Mouse (Mus musculus) CD4-positive helper T cell, adult 2 months (primary cell): ENCODE measurements around the gene Camk2n2.
A peak's percentile ranks its signal among the peaks of the same experiment; 100 is the strongest.

Experiments used
- DNase-seq: peaks from one replicate; pipeline ENCODE4 v3.0.0-alpha.2; 2012; ENCODE audit warnings: low read depth, missing footprints, low spot score

The Camk2n2 gene

DNA sequence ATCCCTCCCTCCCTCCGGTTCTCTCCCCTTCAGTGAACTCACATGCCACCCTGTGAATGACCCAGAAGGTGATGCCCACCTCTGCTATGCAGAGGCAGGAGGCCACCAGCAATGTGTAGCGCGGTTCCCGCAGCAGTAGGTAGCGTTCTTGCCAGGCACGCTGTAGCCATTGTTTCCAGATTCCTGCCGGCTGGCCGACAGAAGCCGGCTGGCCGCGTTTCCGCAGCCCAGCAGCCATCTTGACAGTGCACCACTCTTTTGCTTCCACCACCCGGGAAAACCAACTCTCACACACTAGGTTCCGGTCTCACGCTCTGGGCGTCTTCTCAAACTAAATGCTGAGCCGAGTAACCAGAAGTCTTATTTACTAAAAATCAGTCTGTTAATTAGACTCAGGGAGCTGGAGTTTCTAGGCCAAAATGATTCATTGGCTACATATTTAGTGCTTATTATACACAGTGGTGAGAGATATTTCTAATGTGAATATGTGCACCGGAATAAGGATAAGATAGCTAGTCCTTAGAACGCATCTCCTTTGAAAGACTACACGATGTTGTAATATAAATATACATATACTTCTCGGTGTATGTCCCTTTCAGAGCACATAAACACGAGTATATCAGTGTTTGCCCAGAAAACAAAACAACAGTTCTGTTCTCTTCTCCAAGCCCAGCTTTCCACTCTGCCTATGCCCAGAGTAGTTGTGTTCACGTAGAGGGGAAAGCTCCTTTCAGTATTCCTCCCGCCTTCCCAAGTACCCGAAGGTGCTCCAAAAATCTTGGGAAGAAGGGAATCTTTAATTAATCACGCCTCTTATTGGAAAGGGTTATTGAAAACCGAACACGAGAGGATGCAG, 10.4 kb downstream of the Camk2n2 start:
- DNase-seq = peak; percentile 89

DNA sequence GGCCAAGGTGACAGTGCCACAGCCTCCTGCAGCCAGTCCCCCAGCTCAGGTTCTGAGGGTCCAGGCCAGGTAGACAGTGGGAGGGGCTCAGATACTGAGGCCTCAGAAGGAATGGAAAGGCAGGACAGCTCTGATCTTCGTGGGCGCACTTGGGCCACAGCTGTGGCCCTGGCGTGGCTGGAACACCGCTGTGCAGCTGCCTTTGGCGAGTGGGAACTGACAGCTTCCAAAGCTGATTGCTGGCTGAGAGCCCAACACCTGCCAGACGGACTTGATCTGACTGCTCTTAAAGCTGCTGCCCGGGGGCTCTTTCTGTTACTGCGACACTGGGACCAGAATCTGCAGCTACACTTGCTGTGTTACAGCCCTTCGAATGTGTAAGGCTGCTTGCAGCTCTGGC, 16.4 kb downstream of the Camk2n2 start:
- no peak for DNase-seq

DNA sequence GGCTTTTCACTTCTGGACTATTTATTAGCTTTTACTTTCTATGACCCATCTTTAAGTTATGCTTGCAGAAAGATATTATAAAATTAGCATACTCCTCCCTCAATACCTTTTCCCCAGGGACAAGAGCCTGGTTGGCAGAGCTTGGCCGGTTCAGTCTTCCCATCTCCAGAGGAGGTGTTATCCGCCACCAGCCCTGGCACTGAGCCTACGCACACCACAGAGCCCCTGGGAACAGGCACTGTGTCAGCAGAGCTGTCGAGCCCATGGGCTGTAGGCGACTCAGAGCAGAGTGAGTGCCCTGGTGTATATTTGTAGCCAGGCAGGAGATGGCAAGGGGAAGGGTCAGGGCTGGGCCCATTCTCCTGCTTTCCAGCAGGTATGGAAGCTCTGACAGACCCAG, 20.6 kb downstream of the Camk2n2 start:
- no peak for DNase-seq

DNA sequence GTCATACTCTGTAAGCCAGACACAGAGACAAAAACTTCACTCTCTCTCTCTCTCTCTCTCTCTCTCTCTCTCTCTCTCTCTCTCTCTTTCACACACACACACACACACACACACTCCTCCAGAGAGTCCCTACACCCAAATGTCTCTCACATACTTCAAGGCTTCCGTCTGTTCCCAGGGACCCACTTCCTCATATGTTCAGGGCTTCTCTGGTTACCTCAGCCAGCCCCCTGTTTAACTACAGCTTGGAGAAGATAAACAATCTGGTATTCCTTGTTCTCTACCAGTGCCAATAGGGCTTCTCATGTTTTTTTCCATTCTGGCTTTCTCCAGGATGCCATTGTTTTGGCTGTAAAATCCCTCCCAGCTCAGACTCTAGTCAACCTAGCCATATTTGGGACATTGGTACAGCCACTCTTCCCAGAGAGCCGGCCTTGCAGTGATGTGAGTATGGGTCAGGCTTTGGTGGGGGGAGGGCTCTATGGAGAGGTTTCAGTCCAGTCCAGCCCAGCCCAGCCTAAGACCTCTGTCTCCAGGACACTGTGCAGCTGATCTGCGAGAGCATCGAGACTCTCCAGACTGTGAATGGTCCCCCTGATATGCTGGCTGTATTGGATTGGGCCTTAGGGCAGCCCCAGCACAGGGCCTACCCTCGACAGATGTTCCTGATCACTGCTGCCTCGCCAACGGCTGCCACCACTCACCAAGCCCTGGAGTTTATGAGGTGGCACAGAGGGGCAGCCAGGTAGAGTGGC, 24.2 kb downstream of the Camk2n2 start:
- DNase-seq = no peak

DNA sequence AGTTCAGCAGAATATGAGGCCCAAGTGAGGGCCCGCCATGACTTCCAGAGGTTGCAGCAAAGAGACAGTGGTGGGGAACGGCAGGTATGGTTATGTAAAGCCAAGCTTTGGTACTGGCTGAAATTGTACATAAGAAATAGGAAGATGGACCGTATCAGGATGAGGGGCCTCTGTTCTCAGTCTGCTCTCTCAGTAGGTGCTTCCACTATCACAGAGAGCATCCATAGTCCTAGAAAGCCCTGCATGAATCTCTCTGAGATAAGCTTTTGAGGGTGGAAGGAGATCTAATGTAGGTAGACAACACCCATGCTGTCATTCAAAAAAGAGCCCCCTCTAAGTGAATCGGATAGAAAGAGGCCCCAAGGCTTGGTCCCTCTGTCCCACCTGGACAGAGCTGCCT, 25.4 kb downstream of the Camk2n2 start:
- DNase-seq = no peak

DNA sequence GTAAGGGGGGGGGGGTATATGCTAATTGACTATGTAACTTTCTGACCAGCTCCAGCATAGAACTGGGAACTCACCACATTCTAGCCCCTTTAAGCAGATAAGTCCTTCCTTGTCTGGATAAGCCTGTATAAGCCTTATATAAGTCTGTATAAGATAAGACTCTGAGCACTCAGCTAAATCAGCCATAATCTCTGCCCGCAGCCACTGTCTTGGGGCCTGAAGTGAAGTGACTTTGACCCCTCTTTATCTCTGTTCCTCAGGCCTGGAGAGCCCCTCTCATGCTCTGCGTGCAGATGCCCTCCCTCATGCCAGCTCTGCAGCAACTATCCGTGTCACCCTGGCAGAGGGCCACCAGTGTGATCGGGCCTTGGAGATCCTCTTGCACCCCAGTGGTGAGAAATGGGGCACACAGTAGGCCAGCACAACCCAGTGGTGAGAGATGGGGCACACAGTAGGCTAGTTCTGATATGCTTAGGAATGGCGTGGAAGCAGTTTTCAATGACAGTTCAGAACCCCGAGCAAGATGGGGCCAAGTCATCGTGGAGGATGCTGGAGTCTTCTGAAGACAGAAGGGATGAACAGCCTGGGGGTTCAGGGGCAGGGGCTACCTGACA, 25.9 kb downstream of the Camk2n2 start:
- no peak for DNase-seq

DNA sequence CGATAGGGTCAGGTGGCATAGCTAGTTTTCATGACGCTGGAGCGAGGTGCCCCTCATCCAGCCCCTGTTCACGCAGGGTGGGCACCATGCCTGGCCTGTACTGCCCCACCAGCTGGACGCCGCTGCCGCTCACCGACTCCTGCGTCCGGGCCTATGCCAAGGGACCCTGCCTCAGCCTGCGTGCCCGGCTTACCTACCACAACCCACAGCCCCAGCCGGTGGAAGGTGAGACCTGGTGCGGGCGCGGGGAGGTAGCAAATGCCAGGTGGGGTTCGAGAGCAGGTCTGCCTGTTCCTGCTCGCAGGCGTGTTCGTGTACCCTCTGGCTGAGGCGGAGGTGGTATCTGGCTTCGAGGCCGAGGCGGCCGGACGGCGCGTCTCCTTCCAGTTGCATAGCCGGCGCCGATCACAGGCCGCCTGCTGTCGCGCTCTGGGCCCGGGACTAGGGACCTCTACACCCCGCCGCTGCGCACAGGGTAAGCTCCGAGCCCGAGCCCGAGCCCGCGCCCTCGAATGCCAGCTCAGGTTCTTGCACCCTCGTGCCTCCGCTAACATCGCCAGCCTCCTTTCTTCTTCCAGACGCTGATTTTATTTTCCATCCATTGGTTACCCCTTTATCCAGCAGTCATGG, 29.9 kb downstream of the Camk2n2 start:
- DNase-seq = no peak

DNA sequence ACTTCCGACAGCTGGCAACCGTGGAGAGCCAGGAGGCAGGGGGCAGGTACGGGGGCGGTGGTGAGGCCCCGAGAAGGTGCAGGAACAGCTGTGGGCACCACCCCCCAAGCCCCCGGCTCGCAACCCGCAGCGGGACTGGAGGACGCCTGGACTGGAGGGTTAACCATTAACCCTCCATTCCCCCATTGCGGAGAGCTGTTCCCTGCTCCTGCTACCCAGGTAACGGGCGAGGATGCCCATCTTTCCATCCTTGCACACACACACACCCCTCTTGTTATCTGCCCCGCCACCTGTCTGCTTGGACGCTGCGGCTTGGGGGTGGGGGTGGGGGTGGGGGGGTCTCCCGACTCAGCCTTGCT, 30.4 kb downstream of the Camk2n2 start:
- DNase-seq = no peak

DNA sequence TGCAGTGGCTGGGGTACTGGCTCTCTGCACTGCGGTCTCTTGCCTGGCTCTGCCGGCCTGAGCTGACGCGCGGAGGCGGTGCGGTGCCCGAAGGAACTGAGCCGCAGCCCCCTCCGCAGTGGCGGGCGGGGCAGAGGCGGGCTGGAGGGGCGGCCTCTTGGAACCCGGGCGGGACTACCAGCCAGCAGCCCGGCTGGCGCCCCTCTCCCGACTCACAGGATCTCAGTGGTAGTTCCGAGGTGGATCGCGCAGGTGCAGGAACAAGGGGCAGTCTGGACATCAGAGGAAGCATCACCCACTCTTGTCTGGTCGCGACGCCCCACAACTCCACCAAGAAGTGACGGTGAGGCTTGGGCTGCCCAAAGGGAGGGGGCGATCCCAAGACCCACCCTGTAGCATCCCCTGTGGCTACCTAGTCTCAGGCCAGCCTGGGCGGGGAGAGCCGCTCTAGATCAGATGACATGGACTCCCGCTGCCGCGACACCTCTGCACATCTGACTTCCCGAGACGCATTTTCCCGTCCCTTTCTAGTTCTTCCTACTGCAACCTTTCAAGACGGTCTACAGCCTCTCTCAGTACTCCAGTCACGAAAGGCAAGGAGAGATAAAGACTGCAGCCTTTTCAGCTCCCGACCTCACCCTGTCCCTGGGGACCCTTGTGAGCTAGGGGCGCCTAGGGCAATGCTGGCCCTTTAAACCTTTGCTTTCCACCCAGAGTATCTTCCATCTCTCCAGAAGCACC, 31.0 kb downstream of the Camk2n2 start:
- no peak for DNase-seq

DNA sequence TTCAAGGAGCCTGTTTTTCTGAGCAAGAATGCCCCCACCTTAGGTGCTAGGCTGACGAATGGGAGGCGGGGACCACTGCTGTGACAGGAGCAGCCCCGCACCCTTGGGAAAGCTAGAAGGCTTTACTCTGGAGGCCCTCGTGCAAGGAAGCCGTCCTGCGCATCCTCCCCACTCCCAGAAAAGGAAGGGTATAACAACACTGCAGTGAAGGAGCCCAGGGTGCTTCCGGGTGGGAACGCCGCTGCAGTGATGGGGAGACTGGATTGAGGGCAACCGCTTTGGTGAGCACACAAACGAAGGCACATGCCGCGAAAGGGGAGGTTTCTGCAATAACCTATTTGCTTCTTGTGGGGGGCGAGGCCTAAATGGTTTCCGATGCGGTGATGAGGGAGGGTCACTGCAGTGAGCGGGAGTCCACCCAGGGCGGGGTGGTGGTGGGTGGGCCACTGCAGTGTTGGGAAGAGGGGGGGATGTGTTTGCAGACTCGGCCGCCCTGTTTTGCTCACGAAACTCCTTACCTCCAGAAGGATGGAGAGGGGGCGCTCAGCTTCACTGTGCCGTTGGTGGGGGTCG, 31.6 kb downstream of the Camk2n2 start, which contains the start of gene Vwa5b2:
Gene Vwa5b2, plus strand, starts transcription at position 106 of the 573 bp plus-strand sequence.
- DNase-seq = no peak
